Mouse (Mus musculus): Measurements from ENCODE around the gene Aurkc. TPM values are rescaled to one million over a fixed set of nuclear protein-coding genes. Genes with fewer than 3 reads are reported as not detected.
"Not testable (repeated sequence)": the region's sequence is repeated elsewhere in the genome, so short reads cannot be mapped to it uniquely, and the experiment has no call there.

Aurkc gene
- polyA plus RNA-seq, 1 experiment from 2014 or later: not detected

GRCm38 (mm10) chr7:7049659-7050320, 54.7 kb downstream of the Aurkc start:
- 56% methylated on average over 7 of the region's 7 CpGs for WGBS
- not testable (repeated sequence) for H3K27me3 ChIP-seq (ENCODE audit: control insufficient read depth, insufficient read depth, low read length); H3K9me3 ChIP-seq (ENCODE audit: control insufficient read depth, low read length); H3K27ac ChIP-seq (ENCODE audit: low read depth, low read length); H3K36me3 ChIP-seq (ENCODE audit: control insufficient read depth, insufficient read depth, low read length); H3K4me3 ChIP-seq (ENCODE audit: low read length); H3K4me1 ChIP-seq (ENCODE audit: control insufficient read depth, insufficient read depth, low read length); ATAC-seq (ENCODE audit: low FRiP score, low TSS enrichment); H3K4me2 ChIP-seq (replicated peaks; ENCODE audit: low read depth, low read length); H3K9ac ChIP-seq (ENCODE audit: low read depth, low read length)

Other genes starting within 250 kb of the Aurkc start
- gene Zfp954, start 126.2 kb downstream of the Aurkc start, polyA plus RNA-seq (2014; fragmentation: Nextera tagmentation; extraction: Ambion mirVana): 11.1 and 12.2 TPM in 2 replicates
- 0.83 and 2.4 TPM in 2 replicates for gene Zfp773, start 141.5 kb downstream of the Aurkc start, polyA plus RNA-seq (2014; fragmentation: Nextera tagmentation; extraction: Ambion mirVana)
- 2.2 and 3.5 TPM in 2 replicates for gene Zfp418, start 176.0 kb downstream of the Aurkc start, polyA plus RNA-seq (2014; fragmentation: Nextera tagmentation; extraction: Ambion mirVana)
- gene Zfp772, start 214.7 kb downstream of the Aurkc start, polyA plus RNA-seq (2014; fragmentation: Nextera tagmentation; extraction: Ambion mirVana): 6.9 and 9.2 TPM in 2 replicates